Mouse (Mus musculus): Measurements from ENCODE around the gene Zfp503. TPM values are rescaled to one million over a fixed set of nuclear protein-coding genes. Genes with fewer than 3 reads are reported as not detected.
A peak's percentile ranks its signal among the peaks of the same experiment; 100 is the strongest.

Zfp503 gene
- total RNA-seq, 2 experiments from 2014 or later, result 9.1 to 15.6 TPM

GRCm38 (mm10) chr14:21968978-21969377, 20.4 kb downstream of the Zfp503 start:
- peak; percentile 40 for DNase-seq

DNA sequence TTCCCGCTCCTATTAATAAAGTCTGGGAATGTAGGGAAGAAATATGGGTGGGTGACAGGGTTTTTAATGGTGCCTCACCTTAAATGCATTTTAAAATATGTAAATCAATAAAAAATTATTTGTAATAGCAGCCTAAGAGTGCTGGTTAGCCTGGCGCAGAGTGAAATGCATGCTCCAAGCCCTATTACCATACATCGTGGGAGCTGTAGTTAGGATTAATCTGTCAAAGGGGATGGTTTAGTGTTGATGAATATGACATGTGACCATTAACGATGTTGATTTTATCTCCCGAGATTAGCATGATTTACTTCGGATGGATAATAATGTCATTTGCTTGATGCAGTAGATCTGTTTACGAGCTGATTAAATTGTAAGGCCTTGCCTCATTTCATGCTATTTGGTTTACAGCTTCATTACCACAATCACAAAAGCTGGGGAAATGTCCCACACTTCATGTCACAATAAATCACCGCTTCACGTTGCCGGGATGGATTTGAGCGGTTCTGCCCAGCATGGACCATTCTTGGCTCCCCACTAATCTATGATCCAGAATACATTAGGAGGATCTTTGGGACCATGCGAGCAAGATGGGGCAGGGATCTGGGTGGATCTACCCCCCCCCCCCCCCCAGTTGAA, 21.9 kb downstream of the Zfp503 start:
- DNase-seq, result no peak

- DNase-seq, result no peak
Observed at GRCm38 (mm10) chr14:21966276-21966675, 23.1 kb downstream of the Zfp503 start.

GRCm38 (mm10) chr14:21962381-21963050, 26.9 kb downstream of the Zfp503 start:
- DNase-seq, result no peak

DNA sequence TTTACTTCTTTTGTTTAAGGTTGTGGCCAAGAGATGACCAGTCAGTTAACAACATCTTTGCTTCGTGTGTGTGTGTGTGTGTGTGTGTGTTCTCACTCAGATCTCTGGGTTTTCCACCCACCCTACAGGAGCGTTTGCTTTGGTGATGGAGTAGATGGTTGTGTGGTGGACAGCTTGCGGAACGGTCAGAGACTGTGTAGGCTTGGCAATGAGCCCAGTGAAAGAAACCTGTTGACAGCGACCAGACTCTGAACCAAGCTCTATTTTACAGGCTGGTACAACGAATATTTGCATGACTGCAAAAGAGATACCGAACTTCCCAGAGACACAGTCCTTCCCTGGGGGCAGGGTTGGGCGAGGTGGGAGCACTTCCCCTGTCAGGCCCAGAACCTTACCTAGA, 30.2 kb downstream of the Zfp503 start:
- no peak for DNase-seq

GRCm38 (mm10) chr14:21958643-21959042, 30.8 kb downstream of the Zfp503 start:
- no peak for DNase-seq

DNA sequence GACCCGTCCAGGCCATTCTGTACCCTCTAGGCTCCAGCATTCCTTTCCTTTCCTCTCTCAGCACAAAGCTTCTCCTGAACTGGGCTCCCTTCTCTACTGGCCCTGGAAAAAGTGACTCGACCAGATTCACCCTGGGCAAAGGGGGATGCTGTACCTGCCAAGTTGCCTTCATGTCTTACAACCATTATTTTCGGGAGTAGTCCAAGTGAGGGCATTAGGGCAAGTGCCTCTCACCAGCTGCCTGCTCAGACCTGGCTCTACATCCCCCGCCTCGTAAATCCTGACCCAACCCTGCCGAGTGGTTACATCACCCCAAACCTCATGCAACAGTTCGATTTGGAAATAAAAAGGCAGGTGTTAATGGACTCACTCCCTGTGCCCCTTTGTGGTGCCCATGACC, 36.9 kb downstream of the Zfp503 start:
- DNase-seq, result no peak

DNA sequence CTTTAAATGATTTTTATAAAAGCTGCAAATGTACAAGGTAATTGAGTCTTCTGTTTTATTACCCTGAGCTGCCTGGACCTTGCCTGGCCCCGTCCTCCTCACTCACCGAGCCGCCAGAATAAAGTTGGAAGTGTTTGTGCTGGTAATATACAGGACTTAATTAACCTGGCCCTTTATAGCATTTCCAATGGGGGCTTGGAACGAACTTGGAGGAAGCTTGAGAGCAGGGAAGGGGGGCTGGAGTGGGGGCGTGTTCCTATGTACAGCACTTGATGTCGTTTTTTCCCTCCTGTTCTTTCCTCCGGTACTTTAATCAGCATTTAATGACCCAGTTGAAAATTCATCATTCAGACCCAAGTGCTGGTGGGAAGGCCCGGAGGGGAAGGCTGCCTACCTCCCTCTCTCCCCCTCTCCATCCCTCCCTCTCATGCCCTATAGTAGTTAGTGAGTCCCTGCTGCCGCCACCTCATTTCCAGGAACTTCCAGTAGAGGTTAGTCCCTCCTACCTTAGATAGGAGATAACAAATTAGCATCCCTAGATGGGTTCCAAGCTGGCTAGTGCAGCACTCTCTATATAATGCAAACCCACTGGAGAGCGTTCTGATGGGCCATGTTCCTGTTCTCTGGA, 37.4 kb downstream of the Zfp503 start:
- no peak for DNase-seq

DNA sequence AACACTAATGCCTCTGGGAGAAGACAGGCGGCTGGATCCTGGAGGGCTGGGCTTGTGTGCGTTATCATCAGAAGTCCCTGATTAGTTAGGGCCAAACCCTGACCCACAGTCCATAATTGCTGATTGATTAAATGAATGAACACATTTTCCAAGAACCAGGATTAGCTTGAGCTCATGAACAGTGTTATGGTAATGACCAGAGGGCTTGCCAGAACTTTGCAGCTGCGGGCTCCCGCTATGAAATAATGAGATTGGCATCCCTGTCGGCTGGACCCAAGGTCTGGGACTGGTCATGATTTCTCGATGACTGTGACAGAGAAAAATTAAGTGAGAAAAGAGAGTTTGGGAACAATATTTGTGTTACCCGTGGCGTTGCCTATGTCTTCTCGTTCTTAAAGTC, 44.5 kb downstream of the Zfp503 start:
- DNase-seq, result no peak

- DNase-seq, result no peak
Observed at GRCm38 (mm10) chr14:21941581-21941980, 47.8 kb downstream of the Zfp503 start.

DNA sequence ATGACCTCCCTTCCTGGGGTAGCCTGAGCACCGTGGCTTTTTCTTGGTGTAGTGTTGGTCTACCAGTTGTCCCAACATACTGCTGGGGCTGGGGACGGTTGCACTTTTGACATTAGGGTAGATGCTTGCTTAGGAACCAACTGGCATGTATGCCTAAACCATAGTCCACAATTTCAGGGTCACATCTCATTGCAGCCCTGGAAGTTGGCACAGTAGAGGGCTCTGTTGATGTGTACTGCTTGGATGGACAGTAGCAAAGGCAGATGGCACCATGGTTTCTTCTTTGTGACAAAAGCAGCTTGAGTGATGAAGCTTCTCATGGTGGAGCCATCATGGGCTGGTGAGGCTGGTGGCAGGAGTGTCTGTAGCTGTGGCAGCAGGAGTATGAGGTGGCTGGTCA, 52.3 kb downstream of the Zfp503 start:
- DNase-seq, result no peak

DNA sequence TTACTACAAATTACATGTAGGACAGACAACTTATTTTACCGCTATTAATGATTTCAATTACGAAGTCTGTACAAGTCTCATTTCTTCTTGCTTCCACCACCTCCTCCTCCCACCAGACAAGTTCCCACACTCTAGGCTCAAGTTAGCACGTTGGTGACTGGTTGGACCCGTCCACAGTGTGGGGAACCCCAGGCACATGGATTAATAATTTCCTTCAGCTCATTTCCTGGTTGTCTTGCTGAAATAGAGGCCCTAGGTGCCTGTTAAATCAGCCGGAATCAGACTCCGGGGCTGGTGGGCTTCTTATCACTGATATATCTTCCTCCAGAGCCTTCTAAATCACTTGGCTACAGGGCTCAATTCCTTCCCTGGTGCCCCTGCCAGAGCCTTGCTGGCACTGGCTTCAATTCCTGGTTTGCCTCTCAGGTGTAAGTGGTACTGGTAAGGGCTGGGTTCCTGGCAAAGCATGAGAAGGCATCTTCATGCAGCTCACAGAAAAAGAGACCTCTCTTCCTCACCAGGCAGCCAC, 53.2 kb downstream of the Zfp503 start:
- DNase-seq, result no peak

Small RNA genes within 50 kb of the gene (microRNA-seq; reads per million reads assigned to microRNA genes)
- 0 reads per million in 2 experiments for gene Gm27532 (ENCODE audit: borderline replicate concordance in 2 of 2)

Other genes starting within 250 kb of the Zfp503 start
- gene Samd8, start 239.1 kb downstream of the Zfp503 start, total RNA-seq (2021), result 10 to 100 TPM; 35.5 to 43.7 TPM
- gene Dusp13, start 238.4 kb downstream of the Zfp503 start, total RNA-seq (2021), result 100 to 1,000 TPM; 145 to 174 TPM
- gene Vdac2, start 164.4 kb downstream of the Zfp503 start, total RNA-seq (2021), result 100 to 1,000 TPM; 279 to 296 TPM
- gene Comtd1, start 140.6 kb downstream of the Zfp503 start, total RNA-seq (2021), result 1 to 10 TPM; 7.0 to 8.9 TPM
- 1 to 10 TPM; 1.7 to 3.8 TPM for gene Lrmda, start 30.1 kb upstream of the Zfp503 start, total RNA-seq (2021)